Mouse (Mus musculus) heart, adult 2 months (tissue): Measurements from ENCODE around the gene Hoxc10. TPM values are rescaled to one million over a fixed set of nuclear protein-coding genes. Genes with fewer than 3 reads are reported as not detected.

Source experiments
- DNase-seq, 2 experiments: peaks; one replicate each; pipeline ENCODE4 v3.0.0; 2021
- H3K27ac ChIP-seq: fragments of 200-600 bp; 2 replicates; pipeline ENCODE4 v1.8.1; 2022
- H3K27me3 ChIP-seq: fragments of 200-500 bp; 2 replicates; pipeline ENCODE4 v1.6.1; 2012; ENCODE audit warnings: mild to moderate bottlenecking, low read length, inconsistent platforms, mixed read lengths; ENCODE audit not compliant: control insufficient read depth, insufficient read depth
- H3K36me3 ChIP-seq: fragments of 200-500 bp; 2 replicates; pipeline ENCODE4 v1.6.1; 2012; ENCODE audit warnings: low read length, inconsistent platforms; ENCODE audit not compliant: control insufficient read depth, insufficient read depth
- H3K4me1 ChIP-seq: fragments of 200-500 bp; 2 replicates; pipeline ENCODE4 v1.6.1; 2011; ENCODE audit warnings: low read length; ENCODE audit not compliant: control insufficient read depth, insufficient read depth
- H3K4me3 ChIP-seq: fragments of 200-600 bp; 2 replicates; pipeline ENCODE4 v1.8.1; 2022
- H3K79me2 ChIP-seq: fragments of 200-500 bp; replicated peaks from 2 replicates; pipeline ENCODE4 v1.6.1; 2012; ENCODE audit warnings: mild to moderate bottlenecking, inconsistent platforms, low read length, moderate library complexity, mixed read lengths; ENCODE audit not compliant: control insufficient read depth, insufficient read depth
- H3K9ac ChIP-seq: fragments of 200-500 bp; 2 replicates; pipeline ENCODE4 v1.6.1; 2012; ENCODE audit warnings: low read depth, mild to moderate bottlenecking, control low read depth, inconsistent platforms, low read length, mixed read lengths
- CTCF ChIP-seq: fragments of 200-600 bp; IDR thresholded peaks from 2 replicates; pipeline ENCODE4 v1.8.1; 2022; ENCODE audit warnings: antibody characterized with exemption, mild to moderate bottlenecking, moderate library complexity
- EP300 ChIP-seq: fragments of 200-500 bp; IDR thresholded peaks from 2 replicates; pipeline ENCODE4 v1.6.1; 2011; ENCODE audit warnings: low read depth, low read length, control low read depth; ENCODE audit not compliant: insufficient read depth
- POLR2A ChIP-seq: fragments of 200-500 bp; IDR thresholded peaks from 2 replicates; pipeline ENCODE4 v1.6.1; 2011; ENCODE audit warnings: mild to moderate bottlenecking, low read depth, low read length, control low read depth; ENCODE audit not compliant: insufficient read depth
- WGBS: fragments of 180-500 bp; shearing (Covaris S2); methylation state at CpG from one replicate; pipeline ENCODE4 v1.1.7; 2018; 5-methylcytosine and 5-hydroxymethylcytosine counted together
- intact Hi-C: fragments of 180-260 bp; cut with DNase I; formaldehyde crosslinking; loops from one replicate; pipeline ENCODE4 v1.15.1; 2025
- polyA plus RNA-seq: library from polyadenylated mRNA; depleted of rRNA; stranded (reverse); fragments of >200 nt; gene quantifications from 2 replicates; pipeline ENCODE4 v1.2.3, GENCODE M21; 2012
- total RNA-seq, 2 experiments: library from RNA; stranded (reverse); gene quantifications; 2 replicates each; pipeline ENCODE4 v1.2.3; 2021

The Hoxc10 gene
- total and polyA plus RNA-seq, 3 experiments, result not detected

DNA sequence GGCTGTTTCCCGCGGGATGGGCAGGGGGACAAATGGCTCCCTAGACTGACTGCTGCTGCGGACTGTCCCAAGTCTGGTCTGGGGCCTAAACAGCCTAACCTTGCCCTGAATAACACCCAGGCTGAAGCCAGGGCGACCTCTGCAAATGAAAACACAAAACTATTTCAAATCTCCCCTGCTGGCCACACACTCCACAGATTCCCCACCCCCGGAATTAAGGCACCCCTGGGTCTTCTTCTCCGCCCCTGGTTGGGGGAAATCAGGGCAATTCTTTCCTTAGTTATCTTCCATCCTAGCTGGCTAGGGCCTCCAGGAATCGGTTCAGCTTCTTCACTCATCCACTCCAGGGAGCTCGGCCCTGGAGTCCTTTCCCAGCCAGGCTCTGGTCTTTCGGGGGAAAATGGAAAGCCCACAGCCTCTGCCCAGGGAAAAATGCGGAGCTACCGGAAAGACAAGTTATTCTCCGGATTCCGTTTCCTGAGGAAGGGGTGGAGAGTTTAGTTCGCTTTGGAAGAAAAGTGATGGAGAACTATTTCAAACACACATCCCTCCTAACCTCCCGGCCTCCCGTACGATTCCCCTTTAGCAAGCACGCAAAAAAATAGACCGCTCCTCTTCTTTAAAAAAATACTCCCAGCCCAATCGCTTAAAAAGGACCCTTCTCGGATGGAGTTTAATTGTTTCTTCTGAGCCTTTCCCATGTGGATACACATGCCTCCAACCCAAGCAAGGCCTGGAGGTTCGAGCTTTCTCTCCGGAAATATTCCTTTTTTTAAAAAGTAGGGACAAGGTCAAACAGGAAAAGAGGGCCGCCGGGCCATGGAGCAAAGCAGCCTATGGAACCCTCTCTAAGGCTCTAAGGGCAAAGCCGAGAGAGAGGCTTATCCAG, 1.3 kb upstream of the Hoxc10 start:
- DNase-seq, result no peak
- no peak overlapping the region for H3K9ac ChIP-seq
- H3K27ac ChIP-seq, result no peak overlapping the region
- no peaks in the 10 kb centered on the region for H3K4me1 ChIP-seq
- H3K36me3 ChIP-seq, result no peaks in the 10 kb centered on the region
- WGBS, result 8% methylated on average over 26 of the region's 26 CpGs
- peaks cover 40% of the 10 kb centered on the region for H3K27me3 ChIP-seq
- no peak for TF ChIP-seq EP300
- TF ChIP-seq CTCF, result no peak
- TF ChIP-seq POLR2A, result no peak
- intact Hi-C loops, result no loop called here
- H3K79me2 ChIP-seq, result no peaks in the 10 kb centered on the region
- H3K4me3 ChIP-seq, result no peak overlapping the region

DNA sequence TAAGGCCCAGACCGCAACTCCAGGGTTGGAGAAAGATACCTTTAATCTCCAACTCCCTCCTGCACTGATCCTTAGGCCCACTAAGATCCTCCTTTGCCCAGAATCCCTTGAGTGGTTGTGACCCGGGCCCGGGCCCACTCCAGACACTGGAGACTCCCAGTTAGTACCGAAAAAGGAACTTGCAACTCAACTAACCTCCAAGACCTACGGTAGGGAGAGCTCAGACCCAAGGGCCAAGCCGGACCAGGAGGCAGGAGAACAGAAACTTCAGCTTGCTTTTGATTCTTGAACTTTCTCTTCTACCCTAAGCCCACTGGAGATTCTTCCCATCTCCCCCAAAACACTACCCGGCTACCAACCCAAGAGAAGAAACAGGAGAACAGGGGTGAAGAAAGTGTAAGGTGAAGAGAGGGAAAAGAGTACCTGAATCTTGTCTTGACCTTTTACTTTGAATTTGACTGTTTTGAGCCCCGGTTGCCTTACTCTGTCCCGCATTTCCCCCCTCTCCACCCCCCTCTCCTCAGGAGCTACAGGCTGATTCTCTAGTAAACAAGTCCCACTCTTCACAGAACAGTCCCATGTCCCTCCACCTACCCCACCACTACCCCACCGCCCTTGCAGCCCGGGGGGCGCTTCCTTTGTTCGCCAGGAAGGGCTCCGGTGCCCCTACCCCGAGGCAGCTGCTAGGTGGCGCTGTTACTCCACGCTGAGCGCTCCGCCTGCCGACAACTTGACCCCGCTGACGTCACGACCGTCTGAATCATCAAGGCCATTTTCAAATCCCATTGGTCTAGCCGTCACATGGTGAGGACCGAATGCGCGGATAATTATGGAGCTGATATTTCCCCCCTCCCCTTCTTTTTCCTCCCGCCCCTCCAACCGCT, 462 bp upstream of the Hoxc10 start:
- Histone ChIP-seq H3K27me3 (peaks cover 40% of the 10 kb centered on the region), H3K4me1 (no peaks in the 10 kb centered on the region), H3K79me2 (no peaks in the 10 kb centered on the region), H3K27ac (no peak overlapping the region), H3K36me3 (no peaks in the 10 kb centered on the region), H3K4me3 (no peak overlapping the region), H3K9ac (no peak overlapping the region)
- peak in 1 of 2 experiments; percentile 40 for DNase-seq
- 7% methylated on average over 29 of the region's 30 CpGs for WGBS
- TF ChIP-seq CTCF (peak; percentile 59), POLR2A (no peak)
- intact Hi-C loops, result no loop called here

DNA sequence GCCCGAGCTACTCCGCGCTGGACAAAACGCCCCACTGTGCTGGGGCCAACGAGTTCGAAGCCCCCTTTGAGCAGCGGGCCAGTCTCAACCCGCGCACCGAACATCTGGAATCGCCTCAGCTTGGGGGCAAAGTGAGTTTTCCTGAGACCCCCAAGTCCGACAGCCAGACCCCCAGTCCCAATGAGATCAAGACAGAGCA, 615 bp downstream of the Hoxc10 start, which contains the start of gene Hoxc5:
Gene Hoxc5 (plus strand): TSS at position 132 of the 199 bp plus-strand sequence.
- no peaks in the 10 kb centered on the region for H3K4me1 ChIP-seq
- H3K4me3 ChIP-seq, result no peak within 1 kb of the TSS
- WGBS, result 3% methylated on average over 12 of the region's 12 CpGs
- no peak for DNase-seq
- H3K9ac ChIP-seq, result no peak within 1 kb of the TSS
- H3K79me2 ChIP-seq, result no peaks in the 10 kb centered on the region
- no peak for TF ChIP-seq EP300
- TF ChIP-seq CTCF, result no peak
- no peak for TF ChIP-seq POLR2A
- H3K27ac ChIP-seq, result no peak within 1 kb of the TSS
- peaks cover 39% of the 10 kb centered on the region for H3K27me3 ChIP-seq
- intact Hi-C loops, result no loop called here
- H3K36me3 ChIP-seq, result no peaks in the 10 kb centered on the region

DNA sequence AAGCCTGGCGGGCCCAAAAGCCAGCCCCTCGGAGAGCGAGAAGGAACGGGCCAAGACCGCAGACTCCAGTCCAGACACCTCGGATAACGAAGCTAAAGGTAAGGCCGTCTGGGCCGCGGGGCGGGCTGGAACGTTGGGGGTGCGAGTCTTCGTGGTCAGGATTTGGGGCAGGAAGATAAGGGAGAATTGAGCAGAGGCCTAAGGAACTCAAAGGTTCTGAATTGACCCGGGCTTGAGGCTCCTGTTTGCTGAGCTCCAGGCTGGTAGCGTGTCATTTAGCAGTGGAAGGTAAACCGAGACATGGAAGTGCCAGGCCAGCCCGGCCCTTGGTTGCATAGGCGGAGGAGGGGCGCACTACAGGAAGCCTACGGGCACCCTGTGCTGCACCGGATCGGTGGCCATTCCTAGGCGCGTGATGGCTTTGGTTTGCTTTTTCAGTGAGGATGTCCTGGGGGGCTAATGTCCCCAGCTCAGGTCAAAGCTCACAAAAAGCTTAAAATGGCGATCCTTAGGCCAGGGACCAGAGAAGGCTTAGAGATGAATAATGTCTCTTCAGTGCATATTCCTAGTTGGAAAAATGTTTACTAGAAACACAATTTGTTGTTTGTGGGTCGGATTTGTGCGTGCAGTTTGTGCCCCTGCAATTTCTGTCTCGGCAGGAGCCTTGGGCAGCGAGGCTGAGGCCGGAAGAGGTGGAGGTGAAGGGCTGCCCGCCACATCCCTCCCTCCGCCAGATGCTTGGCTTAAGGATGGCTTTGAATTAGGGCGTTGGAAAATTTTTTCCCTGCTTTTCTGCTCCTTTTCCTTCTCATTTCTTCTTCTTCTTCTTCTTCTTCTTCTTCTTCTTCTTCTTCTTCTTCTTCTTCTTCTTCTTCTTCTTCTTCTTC, 1.2 kb downstream of the Hoxc10 start:
- Histone ChIP-seq H3K27me3 (peaks cover 42% of the 10 kb centered on the region), H3K79me2 (no peaks in the 10 kb centered on the region), H3K36me3 (no peaks in the 10 kb centered on the region), H3K4me1 (no peaks in the 10 kb centered on the region), H3K9ac (no peak overlapping the region), H3K4me3 (no peak overlapping the region), H3K27ac (no peak overlapping the region)
- intact Hi-C loops, result no loop called here
- WGBS, result 8% methylated on average over 34 of the region's 34 CpGs
- TF ChIP-seq EP300, result no peak
- TF ChIP-seq CTCF, result no peak
- no peak for TF ChIP-seq POLR2A
- DNase-seq, result no peak

DNA sequence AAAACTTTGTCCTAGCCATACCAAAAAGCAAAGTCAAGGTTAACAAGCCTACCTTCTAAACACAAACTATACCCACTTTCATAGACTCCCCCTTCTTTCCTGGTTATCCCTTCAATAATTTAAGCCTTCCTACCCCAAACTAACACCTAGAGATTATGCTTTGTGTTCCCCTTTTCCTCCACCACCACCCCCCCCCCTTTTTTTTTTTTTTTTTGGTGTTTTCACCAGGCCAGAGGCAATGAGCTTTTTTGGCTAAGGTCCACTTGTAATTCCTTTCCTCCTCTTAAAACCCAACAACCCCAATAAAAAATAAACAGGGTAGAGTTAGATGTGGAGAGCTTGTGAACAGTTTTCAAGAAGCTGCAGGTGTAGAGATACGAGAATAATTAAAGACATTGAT, 2.7 kb downstream of the Hoxc10 start:
- no peak overlapping the region for H3K4me3 ChIP-seq
- TF ChIP-seq EP300 (no peak), POLR2A (no peak), CTCF (no peak)
- no peaks in the 10 kb centered on the region for H3K36me3 ChIP-seq
- H3K27me3 ChIP-seq, result peaks cover 42% of the 10 kb centered on the region
- no peak for DNase-seq
- no peak overlapping the region for H3K9ac ChIP-seq
- intact Hi-C loops, result no loop called here
- WGBS, result 20% methylated on average over 1 of the region's 1 CpGs
- no peak overlapping the region for H3K27ac ChIP-seq
- H3K4me1 ChIP-seq, result no peaks in the 10 kb centered on the region
- H3K79me2 ChIP-seq, result no peaks in the 10 kb centered on the region
